Mouse (Mus musculus): Measurements from ENCODE around the gene Pde8b.

The Pde8b gene

GRCm38 (mm10) chr13:95249511-95250456 is at the start of gene Pde8b:
Gene Pde8b, minus strand, starts transcription at chr13:95250336.
- DNase-seq = peak; percentile 67 to 75

- no peak for DNase-seq
Observed at GRCm38 (mm10) chr13:95291983-95292382, 41.8 kb upstream of the Pde8b start.

- DNase-seq = no peak
Observed at GRCm38 (mm10) chr13:95288027-95288426, 37.9 kb upstream of the Pde8b start.

GRCm38 (mm10) chr13:95286989-95287388 is 36.9 kb upstream of the Pde8b start:
- peak; percentile 82 to 89 for DNase-seq

- peak; percentile 48 to 68 for DNase-seq
Observed at GRCm38 (mm10) chr13:95281740-95282673, 31.9 kb upstream of the Pde8b start.

- no peak for DNase-seq
Observed at GRCm38 (mm10) chr13:95278426-95279025, 28.4 kb upstream of the Pde8b start.

GRCm38 (mm10) chr13:95264691-95265090 is 14.6 kb upstream of the Pde8b start:
- DNase-seq = no peak

- DNase-seq = peak; percentile 25 to 40
Observed at GRCm38 (mm10) chr13:95260886-95261789, 11.0 kb upstream of the Pde8b start.

- peak; percentile 17 to 25 for DNase-seq
Observed at GRCm38 (mm10) chr13:95260391-95260790, 10.3 kb upstream of the Pde8b start.

GRCm38 (mm10) chr13:95257083-95257482 is 6.9 kb upstream of the Pde8b start:
- DNase-seq = no peak

GRCm38 (mm10) chr13:95255083-95255482 is 4.9 kb upstream of the Pde8b start:
- DNase-seq = no peak

GRCm38 (mm10) chr13:95243026-95243425 is 7.1 kb downstream of the Pde8b start:
- no peak for DNase-seq

- no peak for DNase-seq
Observed at GRCm38 (mm10) chr13:95237488-95237887, 12.6 kb downstream of the Pde8b start.

- no peak for DNase-seq
Observed at GRCm38 (mm10) chr13:95235261-95235660, 14.9 kb downstream of the Pde8b start.

GRCm38 (mm10) chr13:95231366-95232138 is 18.6 kb downstream of the Pde8b start:
- DNase-seq = no peak

GRCm38 (mm10) chr13:95230326-95230725 is 19.8 kb downstream of the Pde8b start:
- no peak for DNase-seq

- DNase-seq = no peak
Observed at GRCm38 (mm10) chr13:95224491-95224890, 25.6 kb downstream of the Pde8b start.

- DNase-seq = no peak
Observed at GRCm38 (mm10) chr13:95223427-95223772, 26.7 kb downstream of the Pde8b start.

- DNase-seq = peak; percentile 59 to 69
Observed at GRCm38 (mm10) chr13:95222569-95223426, 27.3 kb downstream of the Pde8b start.
